Mouse (Mus musculus) CH12.LX (cell line): ENCODE measurements around the gene Chd2. TPM values are rescaled to one million over a fixed set of nuclear protein-coding genes. Genes with fewer than 3 reads are reported as not detected.

Experiments used
- DNase-seq: peaks from one replicate; pipeline ENCODE4 v3.0.0-alpha.2; 2013; ENCODE audit errors: extremely low read depth
- H3K27ac ChIP-seq: 2 replicates; pipeline ENCODE4 v1.5.1; 2012; ENCODE audit warnings: low read depth, mild to moderate bottlenecking, control low read depth, moderate library complexity; ENCODE audit not compliant: insufficient read depth
- H3K27me3 ChIP-seq: replicated peaks from 2 replicates; pipeline ENCODE3; 2012; ENCODE audit warnings: inconsistent platforms
- H3K36me3 ChIP-seq, 2 experiments: replicated peaks in 1 of 2; 2 replicates each; pipeline versions ENCODE3 to v1.6.1; 2012; ENCODE audit warnings: inconsistent platforms in 1 of 2, low read length in 1 of 2, mild to moderate bottlenecking in 1 of 2, mixed read lengths in 1 of 2, moderate library complexity in 1 of 2; ENCODE audit not compliant: control insufficient read depth in 1 of 2, insufficient read depth in 1 of 2
- H3K4me1 ChIP-seq, 2 experiments: 2 replicates each; pipeline ENCODE4 v1.6.1; 2012; ENCODE audit warnings: inconsistent platforms in 1 of 2, moderate library complexity in 1 of 2; ENCODE audit not compliant: insufficient read depth in 2 of 2, control insufficient read depth in 1 of 2
- H3K4me2 ChIP-seq: 2 replicates; pipeline ENCODE4 v1.6.1; 2012; ENCODE audit warnings: low read depth, mild to moderate bottlenecking, control low read depth; ENCODE audit not compliant: poor library complexity, insufficient read depth, severe bottlenecking
- H3K4me3 ChIP-seq, 3 experiments: fragments of 150-350 bp in 1 of 3; sonication (generic) in 1 of 3; replicated peaks in 1 of 3; 2 replicates each; pipeline versions ENCODE3 to v1.5.1; 2011 to 2012; ENCODE audit warnings: low read depth in 2 of 3, low read length in 2 of 3, mild to moderate bottlenecking in 2 of 3, moderate library complexity in 2 of 3, control low read depth in 1 of 3, improper control_type of control experiment in 1 of 3, inconsistent platforms in 1 of 3, mixed read lengths in 1 of 3; ENCODE audit not compliant: poor library complexity in 1 of 3
- H3K79me2 ChIP-seq: replicated peaks from 2 replicates; pipeline ENCODE4 v1.6.1; 2012; ENCODE audit warnings: mild to moderate bottlenecking, moderate library complexity; ENCODE audit not compliant: control insufficient read depth, poor library complexity, insufficient read depth, severe bottlenecking; ENCODE audit errors: extremely low read depth
- H3K9ac ChIP-seq: 2 replicates; pipeline ENCODE4 v1.6.1; 2012; ENCODE audit warnings: low read depth, mild to moderate bottlenecking, control low read depth, moderate library complexity; ENCODE audit not compliant: insufficient read depth
- H3K9me3 ChIP-seq: replicated peaks from 2 replicates; pipeline ENCODE3; 2012; ENCODE audit warnings: low read length, inconsistent platforms, mixed read lengths
- BHLHE40 ChIP-seq: IDR thresholded peaks from 2 replicates; pipeline ENCODE4 v1.6.1; 2011; ENCODE audit warnings: mild to moderate bottlenecking, low read depth, low read length, improper control_type of control experiment
- HCFC1 ChIP-seq: IDR thresholded peaks from 2 replicates; pipeline ENCODE4 v1.6.1; 2012; ENCODE audit warnings: low read depth, mild to moderate bottlenecking, inconsistent platforms, low read length, improper control_type of control experiment
- MXI1 ChIP-seq: IDR thresholded peaks from 2 replicates; pipeline ENCODE4 v1.6.1; 2011; ENCODE audit warnings: mild to moderate bottlenecking, low read depth, low read length, improper control_type of control experiment
- NRF1 ChIP-seq: IDR thresholded peaks from 2 replicates; pipeline ENCODE4 v1.6.1; 2014; ENCODE audit warnings: low read depth, mild to moderate bottlenecking, inconsistent platforms, low read length, improper control_type of control experiment, moderate library complexity
- PAX5 ChIP-seq: IDR thresholded peaks from 2 replicates; pipeline ENCODE4 v1.6.1; 2012; ENCODE audit warnings: low read length, inconsistent platforms, mixed read lengths
- RAD21 ChIP-seq: IDR thresholded peaks from 2 replicates; pipeline ENCODE4 v1.6.1; 2011; ENCODE audit warnings: low read depth, mild to moderate bottlenecking, low read length, improper control_type of control experiment, moderate library complexity
- SIN3A ChIP-seq: IDR thresholded peaks from 2 replicates; pipeline ENCODE4 v1.6.1; 2012; ENCODE audit warnings: low read length, improper control_type of control experiment, inconsistent platforms
- SMC3 ChIP-seq: IDR thresholded peaks from 2 replicates; pipeline ENCODE4 v1.6.1; 2011; ENCODE audit warnings: low read depth, low read length, improper control_type of control experiment
- TBP ChIP-seq: conservative IDR thresholded peaks from 2 replicates; pipeline ENCODE4 v1.6.1; 2011; ENCODE audit warnings: low read depth, low read length, improper control_type of control experiment
- TCF12 ChIP-seq: IDR thresholded peaks from 2 replicates; pipeline ENCODE4 v1.6.1; 2014; ENCODE audit warnings: low read depth, mild to moderate bottlenecking, inconsistent platforms, low read length, improper control_type of control experiment
- USF1 ChIP-seq: IDR thresholded peaks from 2 replicates; pipeline ENCODE4 v1.6.1; 2014; ENCODE audit warnings: low read depth, mild to moderate bottlenecking, inconsistent platforms, low read length, improper control_type of control experiment
- ZNF384 ChIP-seq: IDR thresholded peaks from 2 replicates; pipeline ENCODE4 v1.6.1; 2012; ENCODE audit warnings: low read depth, low read length, improper control_type of control experiment, inconsistent platforms
- dilution Hi-C: fragments of 300-500 bp; cut with MboI; formaldehyde crosslinking; loops from 2 replicates; pipeline ENCODE4 v1.14.3; 2020; ENCODE audit warnings: low sequenced_read_pairs; ENCODE audit not compliant: extremely low pct_unique_long_range_greater_than_20kb, extremely low pct_ligation_motif_present
- in situ Hi-C: fragments of 300-500 bp; cut with MboI; formaldehyde crosslinking; loops from 3 replicates; pipeline ENCODE4 v1.14.3; 2019; ENCODE audit warnings: low sequenced_read_pairs, low pct_ligation_motif_present, low pct_unique_long_range_greater_than_20kb, mixed read lengths
- polyA plus RNA-seq: library from polyadenylated mRNA; unstranded; fragments of >175 nt; gene quantifications from 2 replicates; pipeline ENCODE4 v1.2.1, GENCODE M21; 2012; ENCODE audit warnings: low read depth; ENCODE audit not compliant: insufficient read length
- total RNA-seq, 2 experiments: library from RNA; depleted of rRNA; stranded (reverse); fragments of 300-350 nt in 1 of 2; fragments of >200 nt in 1 of 2; gene quantifications; 2 replicates each; pipeline ENCODE4 v1.2.3; 2012 to 2014

Chd2 gene
- total and polyA plus RNA-seq, 3 experiments = 23.2 to 39.3 (median 30.9) TPM

DNA sequence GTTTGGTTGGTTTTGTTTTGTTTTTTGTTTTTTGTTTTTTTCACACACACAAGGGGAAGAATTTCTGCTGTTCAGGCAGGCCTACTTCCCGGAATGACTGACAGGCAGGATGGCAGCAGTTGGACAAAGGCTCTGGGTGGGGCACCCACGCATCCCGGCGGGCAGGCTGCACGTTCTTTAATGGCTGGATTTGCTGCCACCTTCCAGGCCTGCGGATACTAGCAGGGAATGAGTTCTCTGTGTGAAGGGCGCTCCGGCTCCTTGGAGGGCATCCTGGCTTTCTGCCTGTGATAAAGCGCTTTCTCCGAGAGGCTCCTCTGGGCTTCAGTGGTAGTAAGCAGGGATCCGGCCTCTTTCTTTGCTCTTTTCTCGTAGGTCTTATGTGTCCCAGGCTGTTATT lies 164.3 kb downstream of the Chd2 start:
- H3K27me3 ChIP-seq = peaks cover 3% of the 10 kb centered on the region
- no peaks in the 10 kb centered on the region for H3K36me3 ChIP-seq
- TF ChIP-seq SIN3A = no peak
- no peak for TF ChIP-seq TBP
- TF ChIP-seq PAX5 = no peak
- TF ChIP-seq ZNF384 = no peak
- no peak for TF ChIP-seq SMC3
- no peak for TF ChIP-seq TCF12
- TF ChIP-seq HCFC1 = no peak
- no peak for TF ChIP-seq RAD21
- TF ChIP-seq MXI1 = no peak
- TF ChIP-seq USF1 = no peak
- TF ChIP-seq BHLHE40 = no peak
- no peak for TF ChIP-seq NRF1
- no peak for DNase-seq
- H3K79me2 ChIP-seq = no peaks in the 10 kb centered on the region
- H3K9ac ChIP-seq = no peak overlapping the region
- H3K4me3 ChIP-seq = no peak overlapping the region
- in situ Hi-C loops = loop anchor here (25.0 kb wide), 1 partner anchor 990 kb away; no protein-coding TSS in a partner anchor
- H3K4me1 ChIP-seq = no peaks in the 10 kb centered on the region
- H3K4me2 ChIP-seq = no peak overlapping the region
- dilution Hi-C loops = no loop called here
- peaks cover 7% of the 10 kb centered on the region for H3K9me3 ChIP-seq
- no peak overlapping the region for H3K27ac ChIP-seq

Other genes starting within 250 kb of the Chd2 start
- 0.04 TPM in 1 of 2 replicates, not detected in the other for gene Rgma, start 166.3 kb downstream of the Chd2 start, total RNA-seq (2012; rRNA removed)
- gene Rgma, start 166.3 kb downstream of the Chd2 start, total RNA-seq (2014; rRNA removed) = not detected in 2 replicates
- 0.07 TPM in 1 of 2 replicates, not detected in the other for gene Rgma, start 166.3 kb downstream of the Chd2 start, polyA plus RNA-seq
- gene Fam174b, start 198.5 kb upstream of the Chd2 start, total RNA-seq (2012; rRNA removed) = not detected in 2 replicates
- gene Fam174b, start 198.5 kb upstream of the Chd2 start, total RNA-seq (2014; rRNA removed) = not detected in 2 replicates
- gene Fam174b, start 198.5 kb upstream of the Chd2 start, polyA plus RNA-seq = not detected in 2 replicates